In genomic region chr12:51995738-51996536, GRCm38 (mm10) we compare ENCODE assay signal across 31 mouse cellular contexts. TPM values are rescaled to one million over a fixed set of nuclear protein-coding genes. Genes with fewer than 3 reads are reported as not detected.
"Had no signal": no experiment of that assay in that cellular context is flagged by ENCODE, and none has a peak within 500 bp of the region (broad histone marks: within the 10 kb centered on the region; RNA-seq: fewer than 3 reads in every experiment).

No protein-coding gene starts in this region.

- ATAC-seq: midbrain, embryonic 13.5 days; midbrain, embryonic 16.5 days had no signal

- H3K4me1 ChIP-seq: midbrain, embryonic 10.5 days; midbrain, embryonic 13.5 days; neural tube, embryonic 13.5 days; stomach, embryonic 15.5 days had no signal

- DNase-seq: kidney, adult 8-10 months; kidney, postnatal 36 days; layer of hippocampus, postnatal 36 days; lung, adult 2 months; lung, postnatal 14 days; lung, postnatal 4 days; right cerebral cortex, postnatal 14 days; right cerebral cortex, postnatal 4 days; spleen, adult 18-20 months; thymus, postnatal 25 days had no signal

- H3K9ac ChIP-seq: liver, embryonic 14.5 days; midbrain, embryonic 13.5 days; neural tube, embryonic 13.5 days; stomach, embryonic 15.5 days had no signal

- H3K27me3 ChIP-seq: midbrain, embryonic 13.5 days; neural tube, embryonic 13.5 days; stomach, embryonic 15.5 days had no signal

- H3K9me3 ChIP-seq: midbrain, embryonic 10.5 days; midbrain, embryonic 13.5 days; neural tube, embryonic 13.5 days; stomach, embryonic 15.5 days had no signal

- H3K4me3 ChIP-seq: left cerebral cortex, adult 2 months; midbrain, embryonic 10.5 days; midbrain, embryonic 13.5 days; myocyte; neural tube, embryonic 13.5 days; stomach, embryonic 15.5 days had no signal

- H3K4me2 ChIP-seq: liver, embryonic 11.5 days; midbrain, embryonic 13.5 days; neural tube, embryonic 13.5 days; stomach, embryonic 15.5 days had no signal

- H3K27ac ChIP-seq: left cerebral cortex, adult 2 months; liver, embryonic 14.5 days; midbrain, embryonic 10.5 days; midbrain, embryonic 13.5 days; neural tube, embryonic 13.5 days; stomach, embryonic 15.5 days had no signal

RNA-seq across cellular contexts. Expression of gene Gpr33, which starts 31.9 kb away (rescaled TPM):
- total RNA-seq: layer of hippocampus, adult 8-10 months; layer of hippocampus, postnatal 10 days; layer of hippocampus, postnatal 36 days; left cerebral cortex, adult 2 months; left cerebral cortex, postnatal 10 days; left cerebral cortex, postnatal 36 days; megakaryocyte, adult 5-6 weeks; monocyte, adult 5-6 weeks; neutrophil, adult 5-6 weeks had no signal
- polyA plus RNA-seq: intestine, embryonic 14.5 days; kidney, embryonic 16.5 days; limb, embryonic 11.5 days; limb, embryonic 14.5 days; liver, embryonic 11.5 days; liver, embryonic 14.5 days; lung, embryonic 16.5 days; midbrain, embryonic 10.5 days; midbrain, embryonic 13.5 days; midbrain, embryonic 16.5 days; myocyte; neural tube, embryonic 13.5 days; stomach, embryonic 15.5 days had no signal
